Mouse (Mus musculus) hindbrain, embryonic 11.5 days (tissue): ENCODE results near the gene Dmkn. TPM values are rescaled to one million over a fixed set of nuclear protein-coding genes. Genes with fewer than 3 reads are reported as not detected.
"Not testable (repeated sequence)": the region's sequence is repeated elsewhere in the genome, so short reads cannot be mapped to it uniquely, and the experiment has no call there.

Experiments
- ATAC-seq: fragments of 200-750 bp; cut with Nextera tagmentation; 2 replicates; pipeline ENCODE4 v1.8.0; 2017; ENCODE audit warnings: mild to moderate bottlenecking, moderate TSS enrichment, moderate library complexity; ENCODE audit not compliant: low FRiP score
- DNase-seq: peaks from one replicate; pipeline ENCODE4 v3.0.0-alpha.2; 2015; ENCODE audit warnings: low spot score
- H3K27ac ChIP-seq: fragments of 300-500 bp; sonication (generic); 2 replicates; pipeline ENCODE4 v1.5.1; 2014; ENCODE audit warnings: mild to moderate bottlenecking, low read depth, low read length
- H3K27me3 ChIP-seq: fragments of 300-500 bp; sonication (generic); 2 replicates; pipeline ENCODE4 v1.6.1; 2014; ENCODE audit warnings: mild to moderate bottlenecking, low read length, moderate library complexity, mixed read lengths; ENCODE audit not compliant: control insufficient read depth, insufficient read depth
- H3K36me3 ChIP-seq: fragments of 300-500 bp; sonication (generic); 2 replicates; pipeline ENCODE4 v1.6.1; 2014; ENCODE audit warnings: mild to moderate bottlenecking, low read length, moderate library complexity, mixed read lengths; ENCODE audit not compliant: control insufficient read depth, insufficient read depth
- H3K4me1 ChIP-seq: fragments of 300-500 bp; sonication (generic); replicated peaks from 2 replicates; pipeline ENCODE4 v1.6.1; 2014; ENCODE audit warnings: low read length, mixed read lengths; ENCODE audit not compliant: control insufficient read depth, insufficient read depth
- H3K4me2 ChIP-seq: fragments of 300-500 bp; sonication (generic); replicated peaks from 2 replicates; pipeline ENCODE4 v1.6.1; 2014; ENCODE audit warnings: mild to moderate bottlenecking, low read depth, low read length
- H3K4me3 ChIP-seq: fragments of 300-500 bp; sonication (generic); 2 replicates; pipeline ENCODE4 v1.5.1; 2014; ENCODE audit warnings: low read depth, low read length
- H3K9ac ChIP-seq: fragments of 300-500 bp; sonication (generic); 2 replicates; pipeline ENCODE4 v1.6.1; 2014; ENCODE audit warnings: low read depth, low read length
- H3K9me3 ChIP-seq: fragments of 300-500 bp; sonication (generic); 2 replicates; pipeline ENCODE4 v1.6.1; 2016; ENCODE audit warnings: low read length; ENCODE audit not compliant: control insufficient read depth
- WGBS: fragments of 180-500 bp; shearing (Covaris S2); extraction: QIAGEN DNeasy Blood & Tissue Kit; methylation state at CpG from one replicate; pipeline ENCODE4 v1.1.7; 2014; 5-methylcytosine and 5-hydroxymethylcytosine counted together
- polyA plus RNA-seq: library from polyadenylated mRNA; unstranded; fragments of >200 nt; fragmentation: Nextera tagmentation; extraction: Ambion mirVana; gene quantifications from 2 replicates; pipeline ENCODE4 v1.2.1, GENCODE M21; 2014

The Dmkn gene
- polyA plus RNA-seq, 1 experiment from 2014 or later, result 0.34 TPM

DNA sequence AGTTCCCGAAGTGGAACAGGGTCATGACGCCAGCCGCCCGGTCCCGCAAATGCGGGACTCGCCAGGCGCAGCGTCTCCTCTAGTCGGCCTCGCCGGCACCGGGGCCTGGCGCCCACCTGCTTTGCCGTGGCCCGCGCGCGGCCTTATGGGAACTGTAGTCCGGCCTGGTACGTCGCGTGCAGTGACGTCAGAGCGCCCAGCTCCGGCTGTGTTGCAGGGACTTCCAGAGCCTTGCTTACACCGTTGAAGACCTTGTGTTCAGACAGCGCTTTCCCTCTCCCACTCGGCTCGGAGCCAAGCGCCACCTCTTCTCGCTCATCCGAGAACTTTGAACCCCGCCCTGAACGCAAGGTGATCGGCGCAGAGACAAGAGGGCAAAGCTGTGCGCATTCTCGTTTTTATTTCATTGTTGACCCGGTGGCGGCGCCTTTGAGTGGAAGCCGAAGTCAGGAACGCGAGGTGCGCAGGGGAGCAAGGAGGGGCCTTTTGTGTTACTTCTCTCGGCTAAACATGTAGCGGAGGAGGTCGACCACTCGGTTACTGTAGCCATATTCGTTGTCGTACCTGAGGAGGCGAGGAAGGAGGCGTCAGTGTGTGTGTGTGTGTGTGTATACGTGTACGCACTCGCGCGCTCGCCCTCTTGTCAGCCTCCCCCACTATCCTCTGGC, 34.0 kb upstream of the Dmkn start, which contains the start of gene Tmem147:
TSS of gene Tmem147 (minus strand) at position 145 of the 668 bp plus-strand sequence.
- Histone ChIP-seq H3K27me3 (no peaks in the 10 kb centered on the region), H3K4me3 (peak within 1 kb of the TSS; percentile 79), H3K36me3 (no peaks in the 10 kb centered on the region), H3K4me2 (peak within 1 kb of the TSS; percentile 63), H3K9ac (peak within 1 kb of the TSS; percentile 78), H3K9me3 (no peaks in the 10 kb centered on the region), H3K4me1 (peaks cover 6% of the 10 kb centered on the region), H3K27ac (peak within 1 kb of the TSS; percentile 83)
- under 1% methylated on average over 60 of the region's 60 CpGs for WGBS
- DNase-seq (peak; percentile 97), ATAC-seq (peak; percentile 98)

DNA sequence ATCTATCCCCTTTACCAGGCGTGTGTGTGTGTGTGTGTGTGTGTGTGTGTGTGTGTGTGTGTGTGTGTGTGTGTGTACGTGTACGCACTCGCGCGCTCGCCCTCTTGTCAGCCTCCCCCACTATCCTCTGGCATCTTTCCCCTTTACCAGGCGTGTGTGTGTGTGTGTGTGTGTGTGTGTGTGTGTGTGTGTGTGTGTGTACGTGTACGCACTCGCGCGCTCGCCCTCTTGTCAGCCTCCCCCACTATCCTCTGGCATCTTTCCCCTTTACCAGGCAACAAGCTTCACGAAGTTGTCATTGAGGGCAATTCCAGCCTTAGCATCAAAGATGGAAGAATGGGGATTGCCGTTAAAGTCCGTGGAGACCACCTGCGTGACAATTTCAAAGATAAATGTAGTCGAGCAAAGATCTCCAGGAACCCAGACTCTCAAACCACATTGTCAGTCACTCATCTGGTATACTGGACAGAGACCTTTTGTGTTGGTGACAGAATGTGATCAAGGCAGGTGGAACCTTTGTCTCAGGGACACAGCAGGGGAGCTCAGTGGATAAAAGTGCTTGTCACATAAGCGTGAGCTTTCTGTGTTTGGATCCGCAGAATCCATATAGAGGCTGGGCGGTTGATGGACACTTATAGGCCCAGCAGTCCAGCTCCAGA, 33.4 kb upstream of the Dmkn start:
- peak; percentile 32 for DNase-seq
- H3K36me3 ChIP-seq, H3K4me1 ChIP-seq, ATAC-seq, H3K9me3 ChIP-seq, H3K27me3 ChIP-seq: not testable (repeated sequence)
- 24% methylated on average over 14 of the region's 22 CpGs for WGBS
- Histone ChIP-seq H3K4me2 (peak overlapping the region; percentile 63), H3K9ac (peak overlapping the region; percentile 78), H3K27ac (peak overlapping the region; percentile 83), H3K4me3 (peak overlapping the region; percentile 79)

DNA sequence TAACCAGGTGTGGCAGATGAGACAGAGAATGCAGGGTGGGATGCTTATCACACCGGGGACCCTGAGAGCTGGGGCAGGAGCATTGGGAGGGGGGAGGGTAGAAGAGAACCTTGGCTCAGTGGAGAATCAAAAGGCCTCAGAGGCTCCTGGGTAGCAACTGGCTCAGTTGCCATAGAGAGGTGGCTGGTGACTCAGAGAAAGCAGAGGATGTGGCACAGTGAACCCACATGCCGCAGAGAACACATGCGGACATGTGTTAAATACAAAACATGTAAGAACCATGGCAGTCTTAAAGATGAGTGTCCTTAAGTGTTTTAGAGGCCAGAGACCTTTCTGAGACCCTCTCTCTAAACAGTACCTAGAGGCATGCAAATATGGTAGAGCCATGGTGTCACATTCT, 27.3 kb upstream of the Dmkn start:
- H3K27ac ChIP-seq, result no peak overlapping the region
- DNase-seq (no peak), ATAC-seq (no peak)
- H3K36me3 ChIP-seq, result no peaks in the 10 kb centered on the region
- 91% methylated on average over 3 of the region's 3 CpGs for WGBS
- no peaks in the 10 kb centered on the region for H3K27me3 ChIP-seq
- no peak overlapping the region for H3K4me2 ChIP-seq
- no peak overlapping the region for H3K4me3 ChIP-seq
- no peaks in the 10 kb centered on the region for H3K9me3 ChIP-seq
- H3K9ac ChIP-seq, result no peak overlapping the region
- H3K4me1 ChIP-seq, result no peaks in the 10 kb centered on the region

DNA sequence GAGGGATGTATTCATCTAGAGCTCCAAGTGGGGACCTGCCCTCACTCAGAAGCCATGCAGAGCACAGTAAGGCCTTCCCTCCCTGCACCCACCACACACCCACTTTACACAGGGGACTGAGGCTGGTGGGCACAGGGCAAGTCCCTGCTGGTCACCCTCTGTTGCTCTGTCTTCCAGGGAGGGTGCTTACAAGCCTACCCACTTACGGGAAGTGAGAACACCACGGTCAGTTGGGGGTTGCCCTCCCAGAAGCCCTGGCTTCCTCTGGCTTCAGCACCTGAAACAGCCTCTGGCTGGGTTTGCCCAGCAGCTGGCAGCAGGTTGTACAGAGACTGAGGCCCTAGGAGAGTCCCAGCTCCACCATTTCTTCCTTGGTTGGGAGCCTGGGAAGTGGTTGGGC, 21.0 kb upstream of the Dmkn start:
- not testable (repeated sequence) for H3K36me3 ChIP-seq, ATAC-seq, H3K9me3 ChIP-seq, H3K4me3 ChIP-seq, H3K4me1 ChIP-seq, H3K27ac ChIP-seq, DNase-seq, H3K4me2 ChIP-seq, H3K9ac ChIP-seq, H3K27me3 ChIP-seq
- 88% methylated on average over 2 of the region's 2 CpGs for WGBS

DNA sequence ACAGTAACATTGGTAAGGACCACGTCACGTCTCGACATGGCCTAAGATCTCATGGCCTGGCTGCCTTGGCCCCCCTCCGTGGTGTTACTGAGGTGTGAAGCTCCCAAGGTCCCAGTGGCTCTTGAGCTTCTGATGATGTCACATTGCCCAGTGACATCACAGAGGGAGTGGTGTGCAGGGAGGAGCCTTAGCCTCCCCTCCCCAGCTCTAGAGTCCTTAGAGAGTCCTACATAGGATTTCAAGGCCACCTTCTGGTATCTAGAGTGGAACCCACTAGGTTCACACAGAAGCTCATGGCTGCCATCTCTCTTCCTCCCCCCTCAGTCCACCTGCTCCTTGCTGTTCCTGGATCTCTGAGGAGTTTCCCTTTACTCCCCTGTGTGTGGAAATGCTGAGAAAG, 19.9 kb upstream of the Dmkn start, which contains the start of gene Gapdhs:
TSS of gene Gapdhs (minus strand) at position 65 of the 400 bp plus-strand sequence.
- WGBS, result 70% methylated on average over 1 of the region's 4 CpGs
- DNase-seq, H3K4me3 ChIP-seq, H3K4me2 ChIP-seq, H3K4me1 ChIP-seq, H3K9ac ChIP-seq, H3K36me3 ChIP-seq, H3K9me3 ChIP-seq, H3K27ac ChIP-seq, H3K27me3 ChIP-seq, ATAC-seq: not testable (repeated sequence)

DNA sequence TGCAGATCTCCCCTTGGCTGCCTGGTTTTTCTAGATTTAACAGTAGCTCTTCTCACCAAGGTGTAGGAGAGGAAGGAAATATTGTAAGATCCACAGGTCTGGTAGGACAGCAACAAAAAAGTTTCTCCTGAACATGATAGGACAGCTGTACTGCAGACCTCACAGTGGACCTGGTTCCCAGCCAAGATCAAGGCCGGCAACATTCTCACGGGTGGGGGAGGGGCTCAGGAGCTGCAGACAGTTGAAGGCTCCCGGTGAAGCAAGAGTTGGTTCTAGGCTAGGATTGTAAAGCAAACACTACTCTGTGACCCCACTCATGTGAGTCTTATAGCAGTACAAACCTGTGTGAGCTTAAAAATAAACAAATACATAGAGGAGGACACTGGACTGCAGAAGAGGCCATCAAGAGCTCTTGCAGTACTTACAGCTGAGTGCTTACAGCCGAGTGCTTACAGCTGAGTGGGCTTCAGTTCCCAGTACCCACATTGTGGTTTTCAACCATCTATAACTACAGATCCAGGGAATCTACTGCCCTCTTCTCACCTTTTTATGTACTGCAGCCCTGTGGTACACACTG, 19.4 kb upstream of the Dmkn start:
- no peak overlapping the region for H3K27ac ChIP-seq
- H3K27me3 ChIP-seq, result no peaks in the 10 kb centered on the region
- 47% methylated on average over 4 of the region's 4 CpGs for WGBS
- no peak for DNase-seq
- H3K36me3 ChIP-seq, result no peaks in the 10 kb centered on the region
- no peaks in the 10 kb centered on the region for H3K4me1 ChIP-seq
- H3K9ac ChIP-seq, result no peak overlapping the region
- no peak for ATAC-seq
- H3K9me3 ChIP-seq, result no peaks in the 10 kb centered on the region
- no peak overlapping the region for H3K4me3 ChIP-seq
- no peak overlapping the region for H3K4me2 ChIP-seq

DNA sequence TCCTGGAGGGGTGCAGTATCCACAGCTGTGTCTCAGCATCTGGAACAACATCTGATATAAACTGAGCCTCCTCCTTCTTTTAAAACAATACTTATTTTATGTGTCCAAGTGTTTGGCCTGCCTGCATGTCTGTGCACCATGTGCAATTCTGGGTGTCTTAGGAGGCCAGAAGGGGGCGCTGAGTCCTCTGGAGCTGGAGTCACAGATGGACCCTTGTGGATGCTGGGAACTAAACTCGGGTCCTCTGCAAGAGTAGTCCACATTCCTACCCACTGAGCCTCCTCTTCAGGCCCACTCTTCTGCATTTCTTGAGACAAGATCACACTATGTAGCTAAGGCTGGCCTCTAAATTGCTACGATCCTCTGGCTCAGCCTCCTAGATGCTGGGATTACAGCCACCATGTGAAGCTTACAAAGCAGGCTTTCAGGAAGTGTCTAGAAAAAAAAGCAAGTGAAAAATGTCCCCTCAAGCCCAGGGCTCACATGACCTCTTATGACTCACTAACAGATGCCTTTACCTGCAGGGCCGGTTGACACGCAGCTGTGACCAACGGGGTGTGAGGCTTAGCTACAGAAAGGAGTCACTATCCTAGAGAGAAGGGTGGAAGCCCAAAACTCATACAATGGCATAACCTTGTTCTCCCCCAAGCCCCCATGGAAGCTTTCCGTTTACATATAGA, 15.9 kb upstream of the Dmkn start:
- H3K27me3 ChIP-seq, result no peaks in the 10 kb centered on the region
- H3K4me3 ChIP-seq, result no peak overlapping the region
- no peak overlapping the region for H3K9ac ChIP-seq
- H3K4me1 ChIP-seq, result no peaks in the 10 kb centered on the region
- 87% methylated on average over 7 of the region's 7 CpGs for WGBS
- ATAC-seq (no peak), DNase-seq (no peak)
- H3K4me2 ChIP-seq, result no peak overlapping the region
- H3K27ac ChIP-seq, result no peak overlapping the region
- H3K9me3 ChIP-seq, result no peaks in the 10 kb centered on the region
- H3K36me3 ChIP-seq, result no peaks in the 10 kb centered on the region

DNA sequence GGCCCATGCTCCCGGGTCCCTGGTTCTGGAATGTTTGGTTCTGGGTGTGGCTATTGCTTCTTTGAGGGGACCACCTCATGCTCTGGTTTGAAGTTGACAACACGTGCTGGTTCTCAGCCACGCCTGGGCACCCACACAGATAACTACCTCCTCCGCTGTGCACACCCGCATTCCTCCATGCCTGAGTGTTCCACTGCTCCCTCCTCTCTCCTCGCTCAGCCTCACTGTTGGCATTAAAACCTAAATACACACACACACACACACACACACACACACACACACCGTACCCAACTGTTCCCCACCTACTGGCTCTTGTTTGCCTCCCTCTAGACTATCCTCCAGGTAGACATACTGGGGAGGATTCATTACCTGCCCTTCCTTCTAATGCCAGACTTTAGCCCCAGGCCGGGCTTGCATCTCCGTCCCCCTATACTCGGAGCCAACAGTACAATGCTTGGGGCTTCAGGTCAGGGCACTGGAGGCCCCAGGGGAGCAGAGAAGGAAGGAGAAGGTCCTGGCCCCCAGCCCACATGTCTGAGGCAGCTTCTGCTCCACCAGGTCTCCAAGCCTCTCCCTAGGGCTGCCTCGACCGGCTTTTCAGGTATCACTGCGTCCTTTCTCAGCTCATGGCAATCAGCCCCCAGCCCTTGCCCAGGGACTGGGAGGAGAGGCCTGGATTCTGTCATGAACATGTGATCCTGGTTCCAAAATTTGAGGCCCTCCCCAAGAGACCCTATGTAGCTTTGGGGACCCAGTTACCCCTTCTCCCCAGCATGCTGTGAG, 13.5 kb upstream of the Dmkn start:
- ATAC-seq, result no peak
- Histone ChIP-seq H3K27ac (no peak overlapping the region), H3K27me3 (no peaks in the 10 kb centered on the region)

More for the DNA sequence above, 13.5 kb upstream of the Dmkn start:
- 83% methylated on average over 13 of the region's 13 CpGs for WGBS
- Histone ChIP-seq H3K36me3 (0 out of 2 replicates have a peak, but pooled peaks cover 3% of the 10 kb centered on the region), H3K4me2 (no peak overlapping the region), H3K4me1 (no peaks in the 10 kb centered on the region), H3K4me3 (no peak overlapping the region), H3K9ac (no peak overlapping the region), H3K9me3 (no peaks in the 10 kb centered on the region)
- no peak for DNase-seq
